Mouse (Mus musculus): ENCODE measurements around the gene Ntmt1.

Ntmt1 gene

GRCm38 (mm10) chr2:30784078-30784994 lies 23.3 kb upstream of the Ntmt1 start:
- DNase-seq (ENCODE audit: low spot score), result peak; percentile 76

- DNase-seq (ENCODE audit: low spot score), result no peak
Observed at GRCm38 (mm10) chr2:30787466-30787865, 20.2 kb upstream of the Ntmt1 start.

GRCm38 (mm10) chr2:30792061-30792460 lies 15.6 kb upstream of the Ntmt1 start:
- DNase-seq (ENCODE audit: low spot score), result no peak

GRCm38 (mm10) chr2:30794179-30795108 lies 13.2 kb upstream of the Ntmt1 start:
- DNase-seq (ENCODE audit: low spot score), result peak; percentile 94

GRCm38 (mm10) chr2:30795271-30795888 lies 12.2 kb upstream of the Ntmt1 start:
- DNase-seq (ENCODE audit: low spot score), result no peak

- no peak for DNase-seq (ENCODE audit: low spot score)
Observed at GRCm38 (mm10) chr2:30795889-30796275, 11.7 kb upstream of the Ntmt1 start.

GRCm38 (mm10) chr2:30796382-30796781 lies 11.2 kb upstream of the Ntmt1 start:
- DNase-seq (ENCODE audit: low spot score), result peak; percentile 96

GRCm38 (mm10) chr2:30799456-30799855 lies 8.2 kb upstream of the Ntmt1 start:
- DNase-seq (ENCODE audit: low spot score), result no peak

- DNase-seq (ENCODE audit: low spot score), result no peak
Observed at GRCm38 (mm10) chr2:30800671-30801066, 7.0 kb upstream of the Ntmt1 start.

GRCm38 (mm10) chr2:30801067-30801852 lies 6.4 kb upstream of the Ntmt1 start:
- peak; percentile 70 for DNase-seq (ENCODE audit: low spot score)

GRCm38 (mm10) chr2:30803604-30804003 lies 4.0 kb upstream of the Ntmt1 start, which contains the start of gene 1700001O22Rik:
1700001O22Rik (minus strand) TSS chr2:30803661.
- DNase-seq (ENCODE audit: low spot score), result no peak

GRCm38 (mm10) chr2:30805983-30806382 lies 1.6 kb upstream of the Ntmt1 start:
- DNase-seq (ENCODE audit: low spot score), result no peak

- DNase-seq (ENCODE audit: low spot score), result no peak
Observed at GRCm38 (mm10) chr2:30807147-30807647, 429 bp upstream of the Ntmt1 start.

GRCm38 (mm10) chr2:30808296-30808655 lies 650 bp downstream of the Ntmt1 start:
- no peak for DNase-seq (ENCODE audit: low spot score)

- no peak for DNase-seq (ENCODE audit: low spot score)
Observed at GRCm38 (mm10) chr2:30809503-30809902, 1.9 kb downstream of the Ntmt1 start.

- DNase-seq (ENCODE audit: low spot score), result no peak
Observed at GRCm38 (mm10) chr2:30810573-30810972, 2.9 kb downstream of the Ntmt1 start.

- no peak for DNase-seq (ENCODE audit: low spot score)
Observed at GRCm38 (mm10) chr2:30816383-30816782, 8.8 kb downstream of the Ntmt1 start.

GRCm38 (mm10) chr2:30819873-30820272 lies 12.2 kb downstream of the Ntmt1 start:
- no peak for DNase-seq (ENCODE audit: low spot score)

GRCm38 (mm10) chr2:30821073-30821472 lies 13.4 kb downstream of the Ntmt1 start:
- DNase-seq (ENCODE audit: low spot score), result no peak

- no peak for DNase-seq (ENCODE audit: low spot score)
Observed at GRCm38 (mm10) chr2:30822460-30822859, 14.8 kb downstream of the Ntmt1 start.

Measured in embryo, embryonic 10.5 days (tissue).